Mouse (Mus musculus): Measurements from ENCODE around the gene Rsph9. TPM values are rescaled to one million over a fixed set of nuclear protein-coding genes. Genes with fewer than 3 reads are reported as not detected.

The Rsph9 gene
- total and polyA plus RNA-seq, 3 experiments: 1.0 to 2.4 (median 1.4) TPM

- Histone ChIP-seq H3K9ac (ENCODE audit: low read depth, low read length) (peak overlapping the region; percentile 68), H3K27ac (peak overlapping the region; percentile 95), H3K4me1 (ENCODE audit: control insufficient read depth, insufficient read depth, low read length) (peaks cover 10% of the 10 kb centered on the region), H3K4me3 (peak overlapping the region; percentile 66), H3K27me3 (ENCODE audit: control insufficient read depth, insufficient read depth, low read length) (no peaks in the 10 kb centered on the region), H3K36me3 (ENCODE audit: control insufficient read depth, insufficient read depth, low read length) (no peaks in the 10 kb centered on the region), H3K79me2 (replicated peaks; ENCODE audit: control insufficient read depth, insufficient read depth, low read length) (no peaks in the 10 kb centered on the region)
- intact Hi-C loops (cut with DNase I): loop anchor here (10.0 kb wide), 1 partner anchor 425 kb away; the partner anchor contains the start of gene 1600014C23Rik
- peak; percentile 94 for DNase-seq
- TF ChIP-seq CTCF (IDR thresholded peaks at IDR 0.05): peak; percentile 69
- TF ChIP-seq POLR2A (IDR thresholded peaks at IDR 0.05; ENCODE audit: insufficient read depth, low read depth, low read length): peak; percentile 82
- TF ChIP-seq EP300 (IDR thresholded peaks at IDR 0.05; ENCODE audit: insufficient read depth, low read depth, low read length): peak; percentile 53; the same call in 1 of the 2 replicates
- under 1% methylated on average over 16 of the region's 16 CpGs for WGBS
Measured at GRCm38 (mm10) chr17:46160090-46160662, 16.2 kb upstream of the Rsph9 start.

DNA sequence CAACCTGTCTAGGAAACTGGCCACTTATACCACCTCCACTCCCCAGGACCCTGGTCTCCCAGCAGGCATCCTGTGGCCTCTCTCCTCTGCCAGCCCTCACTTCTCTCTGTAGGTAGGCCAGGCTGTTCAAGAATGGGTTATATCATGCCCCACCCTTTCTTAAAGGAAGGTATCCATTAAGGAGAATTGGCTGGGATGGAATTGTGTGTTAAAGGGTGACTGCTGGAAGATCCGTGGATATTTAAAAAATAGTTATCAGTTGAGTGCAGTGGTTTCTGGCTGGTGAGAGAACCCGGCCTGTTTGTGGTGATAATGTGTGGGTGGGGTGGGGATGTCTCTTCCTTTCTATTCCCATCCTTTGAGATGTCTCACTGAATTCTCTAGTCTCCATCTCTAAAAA, 15.2 kb upstream of the Rsph9 start:
- Histone ChIP-seq H3K9ac (ENCODE audit: low read depth, low read length) (no peak overlapping the region), H3K27ac (peak overlapping the region; percentile 95)
- intact Hi-C loops (cut with DNase I): loop anchor here (10.0 kb wide), 1 partner anchor 574 kb away; no protein-coding TSS in a partner anchor

GRCm38 (mm10) chr17:46157131-46157530, 13.1 kb upstream of the Rsph9 start:
- H3K9ac ChIP-seq (ENCODE audit: low read depth, low read length): no peak overlapping the region
- H3K4me1 ChIP-seq (ENCODE audit: control insufficient read depth, insufficient read depth, low read length): peaks cover 6% of the 10 kb centered on the region
- TF ChIP-seq CTCF (IDR thresholded peaks at IDR 0.05): no peak
- TF ChIP-seq EP300 (IDR thresholded peaks at IDR 0.05; ENCODE audit: insufficient read depth, low read depth, low read length): no peak
- TF ChIP-seq POLR2A (IDR thresholded peaks at IDR 0.05; ENCODE audit: insufficient read depth, low read depth, low read length): no peak
- H3K79me2 ChIP-seq (replicated peaks; ENCODE audit: control insufficient read depth, insufficient read depth, low read length): no peaks in the 10 kb centered on the region
- no peak for DNase-seq
- H3K4me3 ChIP-seq: no peak overlapping the region
- intact Hi-C loops (cut with DNase I): loop anchor here (10.0 kb wide), 1 partner anchor 572 kb away; no protein-coding TSS in a partner anchor
- H3K27ac ChIP-seq: no peak overlapping the region
- peaks cover 3% of the 10 kb centered on the region; the same call in 1 of the 2 replicates for H3K36me3 ChIP-seq (ENCODE audit: control insufficient read depth, insufficient read depth, low read length)
- 92% methylated on average over 8 of the region's 8 CpGs for WGBS
- no peaks in the 10 kb centered on the region for H3K27me3 ChIP-seq (ENCODE audit: control insufficient read depth, insufficient read depth, low read length)

More for the DNA sequence above, 15.2 kb upstream of the Rsph9 start:
- Histone ChIP-seq H3K4me1 (ENCODE audit: control insufficient read depth, insufficient read depth, low read length) (peaks cover 10% of the 10 kb centered on the region), H3K79me2 (replicated peaks; ENCODE audit: control insufficient read depth, insufficient read depth, low read length) (no peaks in the 10 kb centered on the region), H3K27me3 (ENCODE audit: control insufficient read depth, insufficient read depth, low read length) (no peaks in the 10 kb centered on the region), H3K4me3 (no peak overlapping the region; the same call in 1 of the 2 replicates), H3K36me3 (ENCODE audit: control insufficient read depth, insufficient read depth, low read length) (no peaks in the 10 kb centered on the region)
- WGBS: 19% methylated on average over 2 of the region's 2 CpGs
- no peak for TF ChIP-seq CTCF (IDR thresholded peaks at IDR 0.05)
- no peak for TF ChIP-seq EP300 (IDR thresholded peaks at IDR 0.05; ENCODE audit: insufficient read depth, low read depth, low read length)
- TF ChIP-seq POLR2A (IDR thresholded peaks at IDR 0.05; ENCODE audit: insufficient read depth, low read depth, low read length): no peak
- DNase-seq: no peak

DNA sequence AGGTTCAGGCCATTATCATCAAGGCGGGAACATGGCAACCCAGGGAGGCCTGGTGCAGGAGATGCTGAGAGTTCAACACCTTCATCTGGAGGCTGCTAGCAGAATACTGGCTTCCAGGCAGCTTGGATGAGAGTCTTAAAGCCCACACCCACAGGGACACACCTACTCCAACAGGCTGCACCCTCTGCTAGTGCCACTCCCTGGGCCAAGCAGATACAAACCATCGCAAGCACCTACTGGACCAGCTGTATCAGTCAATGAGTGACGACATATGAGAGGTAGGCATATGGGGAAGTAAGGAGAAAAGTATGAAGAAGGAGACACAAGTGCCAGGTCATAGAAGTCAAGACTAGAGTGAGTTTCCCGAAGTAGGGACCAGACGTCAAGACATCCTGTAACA, 12.7 kb upstream of the Rsph9 start:
- DNase-seq: no peak
- H3K27ac ChIP-seq: no peak overlapping the region
- TF ChIP-seq POLR2A (IDR thresholded peaks at IDR 0.05; ENCODE audit: insufficient read depth, low read depth, low read length) (no peak), EP300 (IDR thresholded peaks at IDR 0.05; ENCODE audit: insufficient read depth, low read depth, low read length) (no peak), CTCF (IDR thresholded peaks at IDR 0.05) (no peak)
- intact Hi-C loops (cut with DNase I): loop anchor here (10.0 kb wide), 1 partner anchor 572 kb away; no protein-coding TSS in a partner anchor
- 86% methylated on average over 5 of the region's 5 CpGs for WGBS
- H3K4me3 ChIP-seq: no peak overlapping the region
- no peaks in the 10 kb centered on the region for H3K27me3 ChIP-seq (ENCODE audit: control insufficient read depth, insufficient read depth, low read length)
- H3K79me2 ChIP-seq (replicated peaks; ENCODE audit: control insufficient read depth, insufficient read depth, low read length): no peaks in the 10 kb centered on the region
- H3K9ac ChIP-seq (ENCODE audit: low read depth, low read length): no peak overlapping the region
- peaks cover 3% of the 10 kb centered on the region; the same call in 1 of the 2 replicates for H3K36me3 ChIP-seq (ENCODE audit: control insufficient read depth, insufficient read depth, low read length)
- peaks cover 5% of the 10 kb centered on the region for H3K4me1 ChIP-seq (ENCODE audit: control insufficient read depth, insufficient read depth, low read length)

DNA sequence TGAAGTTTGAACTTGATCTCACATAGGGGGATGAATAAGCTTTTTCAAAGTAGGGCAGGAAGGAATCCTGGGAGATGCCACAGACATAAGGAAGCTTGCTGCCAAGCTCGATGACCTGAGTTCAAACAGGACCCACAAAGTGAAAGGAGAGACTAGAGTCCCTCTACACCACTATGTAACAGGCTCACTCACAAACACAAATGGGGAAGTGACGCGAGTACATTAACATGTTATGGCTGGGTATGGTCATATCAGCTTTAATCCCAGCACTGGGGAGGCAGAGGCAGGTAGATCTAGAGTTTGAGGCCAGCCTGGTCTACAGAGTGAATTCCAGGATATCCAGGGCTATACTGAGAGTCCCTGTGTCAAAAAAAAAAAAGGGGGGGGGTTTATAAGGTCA, 10.3 kb upstream of the Rsph9 start:
- TF ChIP-seq POLR2A (IDR thresholded peaks at IDR 0.05; ENCODE audit: insufficient read depth, low read depth, low read length) (no peak), EP300 (IDR thresholded peaks at IDR 0.05; ENCODE audit: insufficient read depth, low read depth, low read length) (no peak), CTCF (IDR thresholded peaks at IDR 0.05) (no peak)
- intact Hi-C loops (cut with DNase I): loop anchor here (10.0 kb wide), 1 partner anchor 570 kb away; no protein-coding TSS in a partner anchor

More for the DNA sequence above, 10.3 kb upstream of the Rsph9 start:
- H3K4me1 ChIP-seq (ENCODE audit: control insufficient read depth, insufficient read depth, low read length): peaks cover 1% of the 10 kb centered on the region
- no peak overlapping the region for H3K9ac ChIP-seq (ENCODE audit: low read depth, low read length)
- no peak for DNase-seq
- no peaks in the 10 kb centered on the region for H3K27me3 ChIP-seq (ENCODE audit: control insufficient read depth, insufficient read depth, low read length)
- H3K4me3 ChIP-seq: no peak overlapping the region
- no peaks in the 10 kb centered on the region for H3K79me2 ChIP-seq (replicated peaks; ENCODE audit: control insufficient read depth, insufficient read depth, low read length)
- 89% methylated on average over 3 of the region's 3 CpGs for WGBS
- peaks cover 3% of the 10 kb centered on the region; the same call in 1 of the 2 replicates for H3K36me3 ChIP-seq (ENCODE audit: control insufficient read depth, insufficient read depth, low read length)
- no peak overlapping the region for H3K27ac ChIP-seq

All from heart, adult 2 months (tissue).